Comparison of ENCODE assay signal across 1 mouse cellular context in the genomic region with DNA sequence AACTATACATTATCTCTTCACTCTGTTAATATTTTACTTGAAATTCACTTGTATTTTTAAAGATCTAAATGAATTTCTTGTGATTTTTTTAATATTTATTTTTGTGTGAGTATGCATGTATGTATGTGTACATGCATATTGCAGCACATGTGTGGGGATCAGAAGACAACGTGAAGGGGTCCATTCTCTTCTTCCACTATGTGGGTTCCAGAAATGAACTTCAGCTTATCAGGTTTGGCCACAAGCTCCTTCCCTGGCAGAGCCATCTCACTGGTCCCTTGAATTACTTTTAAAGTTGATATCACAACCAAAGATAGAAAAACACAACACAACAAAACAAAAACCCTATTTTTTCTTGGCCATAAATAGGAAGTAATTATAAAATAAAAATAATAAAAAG.
A peak's percentile ranks its signal among the peaks of the same experiment; 100 is the strongest.
TF ChIP-seq lines count a peak whose summit lies in the region.

No protein-coding gene starts in this region.

TF ChIP-seq in MEL, 35 proteins besides CTCF, POLR2A, EP300 and RAD21 (continued from another document):
- peak; percentile 61 for TF ChIP-seq TAL1 (IDR thresholded peaks at IDR 0.05; ENCODE audit: low read length)
- TF ChIP-seq MYC (IDR thresholded peaks at IDR 0.05; ENCODE audit: low read depth, low read length): 0 out of 2 replicates have a peak, but pooled peaks have one; percentile 80
- no peak for TF ChIP-seq MEF2A (IDR thresholded peaks at IDR 0.05; ENCODE audit: extremely low read depth, insufficient replicate concordance, low read depth, low read length, poor library complexity, severe bottlenecking)
- TF ChIP-seq ZC3H11A (IDR thresholded peaks at IDR 0.05; ENCODE audit: low read depth, low read length): no peak
- TF ChIP-seq HCFC1 (IDR thresholded peaks at IDR 0.05; ENCODE audit: low read depth, low read length): no peak
